In the genomic region with DNA sequence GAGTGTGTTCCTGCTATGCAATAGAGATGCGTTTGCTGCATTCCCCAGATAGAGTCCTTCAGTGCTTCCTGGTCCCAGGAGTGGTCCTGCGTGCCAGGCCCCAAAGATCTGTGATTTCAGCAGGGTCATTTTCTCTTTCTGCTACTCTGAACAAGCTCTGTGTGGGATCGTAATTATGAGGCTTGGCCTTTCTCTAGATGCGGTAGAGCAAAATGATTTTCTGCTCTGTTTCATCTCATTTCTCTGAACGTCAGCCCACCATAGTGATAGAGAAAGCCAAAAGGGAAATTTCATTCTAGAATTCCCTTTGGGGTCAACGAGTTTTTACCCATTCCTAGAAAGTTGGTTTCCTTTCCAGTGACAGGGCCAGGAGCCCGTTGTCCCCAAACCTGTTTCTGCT, we compare ENCODE assay signal across 25 mouse cellular contexts.
"Had no signal": no experiment of that assay in that cellular context is flagged by ENCODE, and none has a peak within 500 bp of the region (broad histone marks: within the 10 kb centered on the region; RNA-seq: fewer than 3 reads in every experiment).

No protein-coding gene starts in this region.

- H3K4me1 ChIP-seq: hindbrain, embryonic 12.5 days; intestine, embryonic 15.5 days; limb, embryonic 13.5 days; limb, embryonic 15.5 days had no signal

- H3K4me3 ChIP-seq: heart, adult 2 months; heart, embryonic 13.5 days; heart, embryonic 15.5 days; hindbrain, embryonic 12.5 days; hindbrain, embryonic 15.5 days; intestine, embryonic 15.5 days; layer of hippocampus, adult 2 months; left cerebral cortex, adult 2 months; limb, embryonic 13.5 days; limb, embryonic 15.5 days; liver, embryonic 12.5 days had no signal

- H3K4me2 ChIP-seq: heart, embryonic 11.5 days; heart, embryonic 13.5 days; heart, embryonic 15.5 days; hindbrain, embryonic 12.5 days; hindbrain, embryonic 15.5 days; intestine, embryonic 15.5 days; limb, embryonic 13.5 days; limb, embryonic 15.5 days; liver, embryonic 12.5 days had no signal

- DNase-seq: gastrocnemius, postnatal 14 days; gastrocnemius, postnatal 36 days; heart, adult 11 months; heart, adult 2 months; heart, postnatal 14 days; heart, postnatal 36 days; kidney, adult 18-20 months; kidney, adult 8-10 months; kidney, postnatal 10 days; kidney, postnatal 25 days; kidney, postnatal 4 days; left cerebral cortex, postnatal 4 days had no signal

- H3K9ac ChIP-seq: heart, embryonic 13.5 days; heart, embryonic 15.5 days; hindbrain, embryonic 12.5 days; hindbrain, embryonic 15.5 days; intestine, embryonic 15.5 days; limb, embryonic 13.5 days; limb, embryonic 15.5 days; liver, embryonic 12.5 days had no signal

- H3K27me3 ChIP-seq: heart, embryonic 13.5 days; heart, embryonic 15.5 days; hindbrain, embryonic 12.5 days; hindbrain, embryonic 15.5 days; intestine, embryonic 15.5 days; limb, embryonic 13.5 days; limb, embryonic 15.5 days; liver, embryonic 12.5 days had no signal

- H3K9me3 ChIP-seq: heart, embryonic 13.5 days; heart, embryonic 15.5 days; hindbrain, embryonic 12.5 days; hindbrain, embryonic 15.5 days; intestine, embryonic 15.5 days; limb, embryonic 13.5 days; limb, embryonic 15.5 days; liver, embryonic 12.5 days had no signal

- ATAC-seq: hindbrain, postnatal 0 days; intestine, embryonic 15.5 days; intestine, postnatal 0 days; liver, embryonic 12.5 days had no signal

- H3K27ac ChIP-seq: heart, adult 2 months; heart, embryonic 13.5 days; heart, embryonic 15.5 days; hindbrain, embryonic 12.5 days; hindbrain, embryonic 15.5 days; hindbrain, postnatal 0 days; intestine, embryonic 15.5 days; layer of hippocampus, adult 2 months; left cerebral cortex, adult 2 months; limb, embryonic 13.5 days; limb, embryonic 15.5 days; liver, embryonic 12.5 days had no signal
